Mouse (Mus musculus) neural tube, embryonic 13.5 days (tissue): ENCODE results near the gene Six5. TPM values are rescaled to one million over a fixed set of nuclear protein-coding genes. Genes with fewer than 3 reads are reported as not detected.

Source experiments
- ATAC-seq: fragments of 200-750 bp; cut with Nextera tagmentation; 2 replicates; pipeline ENCODE4 v1.8.0; 2017; ENCODE audit warnings: low read depth, mild to moderate bottlenecking, moderate TSS enrichment, moderate library complexity
- H3K27ac ChIP-seq: fragments of 300-500 bp; sonication (generic); replicated peaks from 2 replicates; pipeline ENCODE4 v1.5.1; 2015; ENCODE audit warnings: moderate library complexity, mild to moderate bottlenecking, inconsistent platforms
- H3K27me3 ChIP-seq: fragments of 300-500 bp; sonication (generic); 2 replicates; pipeline ENCODE4 v1.6.1; 2015; ENCODE audit warnings: mild to moderate bottlenecking, inconsistent platforms
- H3K36me3 ChIP-seq: fragments of 300-500 bp; sonication (generic); 2 replicates; pipeline ENCODE4 v1.6.1; 2015; ENCODE audit warnings: mild to moderate bottlenecking, inconsistent platforms
- H3K4me1 ChIP-seq: fragments of 300-500 bp; sonication (generic); replicated peaks from 2 replicates; pipeline ENCODE4 v1.6.1; 2015; ENCODE audit warnings: inconsistent platforms
- H3K4me2 ChIP-seq: fragments of 300-500 bp; sonication (generic); 2 replicates; pipeline ENCODE4 v1.6.1; 2015; ENCODE audit warnings: inconsistent platforms, mild to moderate bottlenecking, moderate library complexity
- H3K4me3 ChIP-seq: fragments of 300-500 bp; sonication (generic); 2 replicates; pipeline ENCODE4 v1.5.1; 2015; ENCODE audit warnings: mild to moderate bottlenecking, inconsistent platforms
- H3K9ac ChIP-seq: fragments of 300-500 bp; sonication (generic); 2 replicates; pipeline ENCODE4 v1.6.1; 2015; ENCODE audit warnings: moderate library complexity, mild to moderate bottlenecking, inconsistent platforms
- H3K9me3 ChIP-seq: fragments of 300-500 bp; sonication (generic); 2 replicates; pipeline ENCODE4 v1.6.1; 2016; ENCODE audit warnings: inconsistent platforms
- WGBS: fragments of 180-500 bp; shearing (Covaris S2); methylation state at CpG from one replicate; pipeline ENCODE4 v1.1.7; 2015; 5-methylcytosine and 5-hydroxymethylcytosine counted together
- polyA plus RNA-seq: library from polyadenylated mRNA; unstranded; fragments of >200 nt; fragmentation: Nextera tagmentation; extraction: Ambion mirVana; gene quantifications from 2 replicates; pipeline ENCODE4 v1.2.1, GENCODE M21; 2015

The Six5 gene
- polyA plus RNA-seq, 1 experiment from 2014 or later, result 2.5 TPM

- Histone ChIP-seq H3K4me2 (peak overlapping the region; percentile 95), H3K4me3 (peak overlapping the region; percentile 59), H3K27me3 (peaks cover 42% of the 10 kb centered on the region), H3K9me3 (no peaks in the 10 kb centered on the region), H3K4me1 (peaks cover 58% of the 10 kb centered on the region), H3K27ac (peak overlapping the region; percentile 78), H3K36me3 (peaks cover 42% of the 10 kb centered on the region), H3K9ac (peak overlapping the region; percentile 56)
- WGBS, result 5% methylated on average over 38 of the region's 38 CpGs
- peak; percentile 41 for ATAC-seq
Measured at GRCm38 (mm10) chr7:19092381-19093173, 1.8 kb upstream of the Six5 start.

- Histone ChIP-seq H3K4me1 (peaks cover 58% of the 10 kb centered on the region), H3K4me2 (peak overlapping the region; percentile 95), H3K27me3 (peaks cover 42% of the 10 kb centered on the region), H3K9ac (peak overlapping the region; percentile 56), H3K27ac (peak overlapping the region; percentile 78), H3K36me3 (peaks cover 37% of the 10 kb centered on the region), H3K4me3 (peak overlapping the region; percentile 59), H3K9me3 (no peaks in the 10 kb centered on the region)
- peak; percentile 45 for ATAC-seq
- WGBS, result under 1% methylated on average over 14 of the region's 15 CpGs
Measured at GRCm38 (mm10) chr7:19093174-19093521, 1.2 kb upstream of the Six5 start.

GRCm38 (mm10) chr7:19093537-19094385, 633 bp upstream of the Six5 start:
- Histone ChIP-seq H3K27ac (peak overlapping the region; percentile 86), H3K4me3 (peak overlapping the region; percentile 59), H3K9ac (peak overlapping the region; percentile 72), H3K4me1 (peaks cover 58% of the 10 kb centered on the region), H3K36me3 (peaks cover 31% of the 10 kb centered on the region), H3K27me3 (peaks cover 42% of the 10 kb centered on the region), H3K9me3 (no peaks in the 10 kb centered on the region), H3K4me2 (peak overlapping the region; percentile 95)
- ATAC-seq, result peak; percentile 87
- WGBS, result under 1% methylated on average over 45 of the region's 45 CpGs

DNA sequence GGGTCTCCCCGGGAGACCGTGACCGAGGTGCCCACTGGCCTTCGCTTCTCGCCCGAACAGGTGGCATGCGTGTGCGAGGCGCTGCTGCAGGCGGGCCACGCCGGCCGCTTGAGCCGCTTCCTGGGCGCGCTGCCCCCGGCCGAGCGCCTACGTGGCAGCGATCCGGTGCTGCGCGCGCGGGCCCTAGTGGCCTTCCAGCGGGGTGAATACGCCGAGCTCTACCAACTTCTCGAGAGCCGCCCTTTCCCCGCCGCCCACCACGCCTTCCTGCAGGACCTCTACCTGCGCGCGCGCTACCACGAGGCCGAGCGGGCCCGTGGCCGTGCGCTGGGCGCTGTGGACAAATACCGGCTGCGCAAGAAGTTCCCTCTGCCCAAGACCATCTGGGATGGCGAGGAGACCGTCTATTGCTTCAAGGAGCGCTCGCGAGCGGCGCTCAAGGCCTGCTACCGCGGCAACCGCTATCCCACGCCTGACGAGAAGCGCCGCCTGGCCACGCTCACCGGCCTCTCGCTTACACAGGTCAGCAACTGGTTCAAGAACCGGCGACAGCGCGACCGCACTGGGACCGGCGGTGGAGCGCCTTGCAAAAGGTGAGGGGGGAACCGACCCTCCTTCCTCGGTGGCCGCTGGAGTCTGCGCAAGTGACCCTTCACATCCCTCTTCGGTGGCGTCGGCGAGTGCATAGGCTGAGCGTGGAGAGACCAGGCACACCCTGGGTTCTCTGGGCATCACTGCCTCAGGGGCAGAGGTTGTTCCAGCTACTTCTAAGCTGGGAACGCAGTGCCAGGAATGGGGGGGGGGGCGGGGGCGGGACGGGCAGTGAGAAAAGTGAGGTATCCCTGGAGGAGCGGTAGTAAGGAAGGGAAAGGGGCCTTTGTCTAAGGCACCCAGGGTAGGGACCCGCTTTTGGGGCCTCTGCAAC, 694 bp downstream of the Six5 start:
- peaks cover 20% of the 10 kb centered on the region for H3K36me3 ChIP-seq
- peak overlapping the region; percentile 95 for H3K4me2 ChIP-seq
- WGBS, result under 1% methylated on average over 81 of the region's 87 CpGs
- peaks cover 41% of the 10 kb centered on the region for H3K27me3 ChIP-seq
- H3K27ac ChIP-seq, result peak overlapping the region; percentile 86
- H3K4me1 ChIP-seq, result peaks cover 58% of the 10 kb centered on the region
- ATAC-seq, result no peak
- H3K4me3 ChIP-seq, result peak overlapping the region; percentile 59
- H3K9me3 ChIP-seq, result no peaks in the 10 kb centered on the region
- peak overlapping the region; percentile 72 for H3K9ac ChIP-seq

- Histone ChIP-seq H3K27ac (no peak overlapping the region), H3K4me1 (peaks cover 58% of the 10 kb centered on the region)
Measured at GRCm38 (mm10) chr7:19095751-19096110, 1.3 kb downstream of the Six5 start.

GRCm38 (mm10) chr7:19096421-19096976, 2.1 kb downstream of the Six5 start:
- Histone ChIP-seq H3K27me3 (peaks cover 27% of the 10 kb centered on the region), H3K4me1 (peaks cover 56% of the 10 kb centered on the region), H3K36me3 (peaks cover 6% of the 10 kb centered on the region), H3K4me3 (peak overlapping the region; percentile 59), H3K4me2 (peak overlapping the region; percentile 95), H3K9ac (peak overlapping the region; percentile 72), H3K9me3 (no peaks in the 10 kb centered on the region), H3K27ac (no peak overlapping the region)
- WGBS, result 45% methylated on average over 5 of the region's 5 CpGs
- no peak for ATAC-seq

More at GRCm38 (mm10) chr7:19095751-19096110, 1.3 kb downstream of the Six5 start:
- no peak for ATAC-seq
- H3K36me3 ChIP-seq, result peaks cover 14% of the 10 kb centered on the region
- H3K9ac ChIP-seq, result peak overlapping the region; percentile 72
- H3K4me3 ChIP-seq, result peak overlapping the region; percentile 59
- WGBS, result under 1% methylated on average over 19 of the region's 19 CpGs
- H3K27me3 ChIP-seq, result peaks cover 35% of the 10 kb centered on the region
- H3K9me3 ChIP-seq, result no peaks in the 10 kb centered on the region
- H3K4me2 ChIP-seq, result peak overlapping the region; percentile 95

- Histone ChIP-seq H3K4me2 (no peak overlapping the region), H3K9ac (0 out of 2 replicates have a peak overlapping the region, but pooled peaks have one; percentile 72), H3K36me3 (no peaks in the 10 kb centered on the region), H3K4me3 (no peak overlapping the region), H3K4me1 (peaks cover 49% of the 10 kb centered on the region), H3K27ac (no peak overlapping the region), H3K27me3 (peaks cover 21% of the 10 kb centered on the region), H3K9me3 (no peaks in the 10 kb centered on the region)
- ATAC-seq, result no peak
- 73% methylated on average over 2 of the region's 2 CpGs for WGBS
Measured at GRCm38 (mm10) chr7:19097217-19097616, 2.8 kb downstream of the Six5 start.

- no peak overlapping the region for H3K27ac ChIP-seq
- peaks cover 43% of the 10 kb centered on the region for H3K4me1 ChIP-seq
- no peak overlapping the region for H3K4me3 ChIP-seq
- peaks cover 21% of the 10 kb centered on the region for H3K27me3 ChIP-seq
- H3K9me3 ChIP-seq, result no peaks in the 10 kb centered on the region
- no peaks in the 10 kb centered on the region for H3K36me3 ChIP-seq
- no peak for ATAC-seq
- H3K9ac ChIP-seq, result no peak overlapping the region
- no peak overlapping the region for H3K4me2 ChIP-seq
Measured at GRCm38 (mm10) chr7:19097863-19098262, 3.5 kb downstream of the Six5 start.

- Histone ChIP-seq H3K36me3 (no peaks in the 10 kb centered on the region), H3K4me3 (no peak overlapping the region), H3K27ac (no peak overlapping the region), H3K9ac (no peak overlapping the region), H3K4me1 (peaks cover 33% of the 10 kb centered on the region), H3K9me3 (no peaks in the 10 kb centered on the region), H3K4me2 (no peak overlapping the region), H3K27me3 (peaks cover 21% of the 10 kb centered on the region)
- no peak for ATAC-seq
- WGBS, result 58% methylated on average over 7 of the region's 7 CpGs
Measured at GRCm38 (mm10) chr7:19098811-19099210, 4.4 kb downstream of the Six5 start.

DNA sequence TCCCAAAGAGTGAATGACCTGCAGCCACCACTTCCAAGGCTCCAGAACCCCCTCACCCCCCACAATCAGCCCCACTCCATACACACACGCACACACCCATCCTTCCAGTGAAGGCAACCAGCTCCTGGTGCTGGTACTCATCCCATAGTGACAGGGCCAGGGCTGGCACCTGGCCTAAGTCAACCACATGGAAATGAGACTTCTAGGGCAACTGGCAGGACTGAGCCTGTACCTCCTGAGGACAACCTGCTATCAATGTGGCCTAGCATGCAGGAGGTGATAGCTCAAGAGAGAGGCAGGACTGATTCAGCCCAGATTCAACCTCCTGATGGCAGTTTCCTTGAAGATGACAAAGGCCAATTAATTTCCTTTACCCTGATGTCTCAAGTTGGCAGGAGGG, 5.9 kb downstream of the Six5 start:
- no peak for ATAC-seq
- WGBS, result 76% methylated on average over 1 of the region's 1 CpGs
- no peaks in the 10 kb centered on the region for H3K9me3 ChIP-seq

DNA sequence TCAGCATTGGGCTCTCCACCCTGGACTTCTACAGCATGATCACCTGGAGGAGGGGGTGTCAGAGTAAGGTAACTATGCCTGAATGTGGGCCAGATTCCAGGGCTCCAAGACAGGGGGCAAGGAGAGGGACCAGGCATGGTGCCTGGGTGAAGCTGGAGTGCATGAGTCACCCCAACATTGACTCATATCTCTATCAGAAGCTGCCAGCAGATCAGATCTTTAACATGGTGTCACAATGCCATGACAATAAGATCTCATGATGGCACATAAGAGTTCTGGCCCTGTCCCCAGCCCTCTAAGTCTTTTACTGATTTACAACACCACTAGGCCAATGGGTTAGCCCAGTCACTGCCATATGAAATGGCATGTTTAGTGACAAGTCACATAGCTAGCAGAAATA, 9.3 kb downstream of the Six5 start:
- H3K4me1 ChIP-seq, result no peaks in the 10 kb centered on the region
- H3K9me3 ChIP-seq, result no peaks in the 10 kb centered on the region
- H3K27ac ChIP-seq, result no peak overlapping the region
- no peak overlapping the region for H3K4me3 ChIP-seq
- ATAC-seq, result no peak
- no peak overlapping the region for H3K9ac ChIP-seq
- H3K36me3 ChIP-seq, result no peaks in the 10 kb centered on the region
- H3K27me3 ChIP-seq, result no peaks in the 10 kb centered on the region
- H3K4me2 ChIP-seq, result no peak overlapping the region

More for the DNA sequence above, 5.9 kb downstream of the Six5 start:
- H3K4me2 ChIP-seq, result no peak overlapping the region
- H3K4me3 ChIP-seq, result no peak overlapping the region
- H3K27ac ChIP-seq, result no peak overlapping the region
- peaks cover 11% of the 10 kb centered on the region for H3K27me3 ChIP-seq
- no peak overlapping the region for H3K9ac ChIP-seq
- H3K4me1 ChIP-seq, result peaks cover 19% of the 10 kb centered on the region
- H3K36me3 ChIP-seq, result no peaks in the 10 kb centered on the region
